10 mouse cellular contexts compared by ENCODE assay signal in genomic region chr12:102426285-102426684, GRCm38 (mm10). TPM values are rescaled to one million over a fixed set of nuclear protein-coding genes. Genes with fewer than 3 reads are reported as not detected.
A peak's percentile ranks its signal among the peaks of the same experiment; 100 is the strongest.
DNase-seq lines count a peak whose midpoint lies in the region; ATAC-seq and TF ChIP-seq lines count a peak whose summit lies in the region.
"Had no signal": no experiment of that assay in that cellular context is flagged by ENCODE, and none has a peak within 500 bp of the region (broad histone marks: within the 10 kb centered on the region; RNA-seq: fewer than 3 reads in every experiment).

No protein-coding gene starts in this region.

- H3K27me3 ChIP-seq in heart, embryonic 11.5 days (ENCODE audit: control insufficient read depth, insufficient read depth, low read length), result no peaks in the 10 kb centered on the region
- H3K27me3 ChIP-seq in MEL (ENCODE audit: control insufficient read depth in 1 of 2, insufficient read depth in 2 of 2, low read length in 2 of 2), result no peaks in the 10 kb centered on the region

- no peak for TF ChIP-seq POLR2A in MEL (IDR thresholded peaks at IDR 0.05; ENCODE audit: control insufficient read depth in 1 of 2, insufficient read depth in 1 of 2, low read depth in 1 of 2, low read length in 2 of 2, poor library complexity in 1 of 2)

- no peak overlapping the region for H3K9ac ChIP-seq in heart, embryonic 11.5 days (ENCODE audit: low read depth, low read length)
- H3K9ac ChIP-seq in MEL (ENCODE audit: control insufficient read depth, low read depth, low read length, poor library complexity, severe bottlenecking), result peak overlapping the region; percentile 27

- ATAC-seq in heart, embryonic 11.5 days (replicated peaks; ENCODE audit: insufficient number of reproducible peaks, low FRiP score, low TSS enrichment), result peak; percentile 92
- 0 out of 2 replicates have a peak, but pooled peaks have one; percentile 22 for ATAC-seq in granulocyte monocyte progenitor cell, adult 5-6 weeks (replicated peaks; ENCODE audit: poor library complexity, severe bottlenecking)
- ATAC-seq in megakaryocyte progenitor cell, adult 5-6 weeks (replicated peaks; ENCODE audit: poor library complexity), result peak; percentile 98

- no peak overlapping the region for H3K4me2 ChIP-seq in heart, embryonic 11.5 days
- H3K4me2 ChIP-seq: midbrain, embryonic 11.5 days had no signal

- H3K79me2 ChIP-seq in MEL (ENCODE audit: control insufficient read depth, insufficient read depth, low read length, poor library complexity), result no peaks in the 10 kb centered on the region

- DNase-seq in heart, postnatal 14 days, result no peak
- DNase-seq in MEL (ENCODE audit: low read depth, low spot score), result peak; percentile 87
- no peak for DNase-seq in testis, postnatal 14 days (ENCODE audit: low spot score)
- no peak for DNase-seq in layer of hippocampus, postnatal 10 days (ENCODE audit: low spot score in 2 of 2)
- DNase-seq in lung, postnatal 10 days, result no peak

- H3K4me1 ChIP-seq in heart, embryonic 11.5 days (ENCODE audit: control insufficient read depth, insufficient read depth, low read length), result peaks cover 28% of the 10 kb centered on the region
- peaks cover 4 to 22% of the 10 kb centered on the region in 2 experiments; a peak in 3 of 4 replicates for H3K4me1 ChIP-seq in MEL (ENCODE audit: control insufficient read depth in 1 of 2, insufficient read depth in 2 of 2, low read length in 2 of 2)

- H3K9me3 ChIP-seq in heart, embryonic 11.5 days (replicated peaks; ENCODE audit: control insufficient read depth, low read length), result no peaks in the 10 kb centered on the region
- H3K9me3 ChIP-seq in MEL (replicated peaks; ENCODE audit: insufficient read depth, low read length), result no peaks in the 10 kb centered on the region

- H3K36me3 ChIP-seq in heart, embryonic 11.5 days (ENCODE audit: control insufficient read depth, insufficient read depth, low read length), result no peaks in the 10 kb centered on the region
- peaks cover 0 to 22% of the 10 kb centered on the region in 2 experiments; a peak in 2 of 4 replicates for H3K36me3 ChIP-seq in MEL (ENCODE audit: control insufficient read depth in 1 of 2, insufficient read depth in 2 of 2, low read length in 2 of 2)

- H3K4me3 ChIP-seq in heart, embryonic 11.5 days (ENCODE audit: low read depth, low read length), result no peak overlapping the region
- H3K4me3 ChIP-seq in MEL (ENCODE audit: control insufficient read depth in 1 of 2, insufficient read depth in 1 of 2, low read depth in 2 of 2, low read length in 2 of 2), result no peak overlapping the region
- H3K4me3 ChIP-seq: left cerebral cortex, adult 2 months had no signal

- no peak for TF ChIP-seq CTCF in MEL (IDR thresholded peaks at IDR 0.05 in 2 of 3, conservative IDR thresholded peaks at IDR 0.05 in 1 of 3; ENCODE audit: control insufficient read depth in 1 of 3, insufficient read depth in 1 of 3, low read depth in 2 of 3, low read length in 3 of 3, poor library complexity in 1 of 3, severe bottlenecking in 1 of 3)

- intact Hi-C loops in heart, postnatal 14 days (cut with DNase I), result no loop called here

- no peak for TF ChIP-seq RAD21 in MEL (IDR thresholded peaks at IDR 0.05; ENCODE audit: low read depth, low read length)

- peak overlapping the region; percentile 42; the same call in 1 of the 2 replicates for H3K27ac ChIP-seq in heart, embryonic 11.5 days (ENCODE audit: low read depth, low read length)
- peak overlapping the region; percentile 75 for H3K27ac ChIP-seq in MEL (ENCODE audit: control insufficient read depth, low read depth, low read length)
- H3K27ac ChIP-seq: left cerebral cortex, adult 2 months had no signal

- peak; percentile 81 to 88 for TF ChIP-seq EP300 in MEL (IDR thresholded peaks at IDR 0.05; ENCODE audit: low read depth in 1 of 2, low read length in 2 of 2)

- 68% methylated on average over 7 of the region's 7 CpGs for WGBS in heart, embryonic 11.5 days (ENCODE audit: insufficient replicate concordance)

TF ChIP-seq in MEL, 35 proteins besides CTCF, POLR2A, EP300 and RAD21 (continues in another document):
- TF ChIP-seq POLR2AphosphoS2 (IDR thresholded peaks at IDR 0.05; ENCODE audit: low read length) (no peak), JUND (IDR thresholded peaks at IDR 0.05; ENCODE audit: low read depth, low read length) (peak; percentile 84), POLR2AphosphoS5 (IDR thresholded peaks at IDR 0.05; ENCODE audit: borderline replicate concordance, low read depth, low read length) (no peak), E2F4 (IDR thresholded peaks at IDR 0.05; ENCODE audit: borderline replicate concordance, low read depth, low read length) (no peak), ELF1 (IDR thresholded peaks at IDR 0.05; ENCODE audit: low read depth, low read length) (no peak), ZKSCAN1 (IDR thresholded peaks at IDR 0.05; ENCODE audit: low read depth, low read length) (no peak), TBP (IDR thresholded peaks at IDR 0.05; ENCODE audit: low read depth, low read length) (no peak), USF2 (IDR thresholded peaks at IDR 0.05; ENCODE audit: borderline replicate concordance in 1 of 2, insufficient read depth in 1 of 2, low read depth in 1 of 2, low read length in 2 of 2) (no peak), CHD2 (IDR thresholded peaks at IDR 0.05; ENCODE audit: low read length) (no peak), UBTF (IDR thresholded peaks at IDR 0.05; ENCODE audit: borderline replicate concordance, insufficient read depth, low read depth, low read length) (no peak), GATA1 (IDR thresholded peaks at IDR 0.05; ENCODE audit: low read depth, low read length) (peak; percentile 81), RCOR1 (IDR thresholded peaks at IDR 0.05; ENCODE audit: low read depth, low read length) (no peak), MYC (IDR thresholded peaks at IDR 0.05; ENCODE audit: low read depth, low read length) (peak; percentile 82), ZMIZ1 (IDR thresholded peaks at IDR 0.05; ENCODE audit: low read depth, low read length) (no peak), ZNF384 (IDR thresholded peaks at IDR 0.05; ENCODE audit: low read depth, low read length) (no peak), NRF1 (IDR thresholded peaks at IDR 0.05; ENCODE audit: insufficient read depth, low read depth, low read length, poor library complexity, severe bottlenecking) (no peak), ETS1 (IDR thresholded peaks at IDR 0.05; ENCODE audit: low read depth, low read length) (peak; percentile 54; the same call in 1 of the 2 replicates), BHLHE40 (IDR thresholded peaks at IDR 0.05; ENCODE audit: borderline replicate concordance, low read depth, low read length) (no peak), SMC3 (IDR thresholded peaks at IDR 0.05; ENCODE audit: low read depth, low read length) (no peak), SIN3A (IDR thresholded peaks at IDR 0.05; ENCODE audit: low read length) (0 out of 2 replicates have a peak, but pooled peaks have one; percentile 17), TCF12 (IDR thresholded peaks at IDR 0.05; ENCODE audit: low read depth, low read length) (peak; percentile 78), ZC3H11A (IDR thresholded peaks at IDR 0.05; ENCODE audit: low read depth, low read length) (no peak), MYB (IDR thresholded peaks at IDR 0.05; ENCODE audit: low read depth, low read length) (no peak), MEF2A (IDR thresholded peaks at IDR 0.05; ENCODE audit: extremely low read depth, insufficient replicate concordance, low read depth, low read length, poor library complexity, severe bottlenecking) (no peak), KAT2A (conservative IDR thresholded peaks at IDR 0.05; ENCODE audit: low read depth, low read length) (no peak), MAX (IDR thresholded peaks at IDR 0.05; ENCODE audit: low read length) (peak; percentile 79), NELFE (IDR thresholded peaks at IDR 0.05; ENCODE audit: low read depth, low read length) (no peak), GABPA (IDR thresholded peaks at IDR 0.05; ENCODE audit: low read depth, low read length) (no peak), MAFK (IDR thresholded peaks at IDR 0.05; ENCODE audit: borderline replicate concordance, low read depth, low read length) (0 out of 2 replicates have a peak, but pooled peaks have one; percentile 38), MXI1 (IDR thresholded peaks at IDR 0.05; ENCODE audit: low read depth, low read length) (peak; percentile 57; the same call in 1 of the 2 replicates), USF1 (IDR thresholded peaks at IDR 0.05; ENCODE audit: low read depth, low read length) (no peak), TAL1 (IDR thresholded peaks at IDR 0.05; ENCODE audit: low read length) (peak; percentile 91), HCFC1 (IDR thresholded peaks at IDR 0.05; ENCODE audit: low read depth, low read length) (no peak), MAZ (IDR thresholded peaks at IDR 0.05; ENCODE audit: low read depth, low read length) (no peak)

RNA-seq across cellular contexts. Expression of gene Lgmn, which starts 13.3 kb away (rescaled TPM):
- 108 and 128 TPM in 2 replicates for polyA plus RNA-seq in heart, embryonic 11.5 days (2014; fragmentation: Nextera tagmentation; extraction: Ambion mirVana)
- 10 to 100 TPM; 78.1 to 82.0 TPM for total RNA-seq in heart, postnatal 14 days (2021)
- 2.2 and 4.1 TPM in 2 replicates for total RNA-seq in MEL (2012; rRNA removed)
- polyA plus RNA-seq in MEL (2012; ENCODE audit: insufficient read depth in 1 of 2, insufficient read length in 2 of 2, low read depth in 1 of 2, low replicate concordance in 2 of 2, missing spikeins in 1 of 2), result 1 to 10 TPM in 1 of 2 experiments, not detected in 1; 8.0 TPM
- 0.47 and 0.58 TPM in 2 replicates for total RNA-seq in granulocyte monocyte progenitor cell, adult 5-6 weeks (2014; fragmentation: Nextera tagmentation)
- total RNA-seq in granulocyte monocyte progenitor cell, adult 5-6 weeks (2017), result 1.2 and 1.7 TPM in 2 replicates
- total RNA-seq in megakaryocyte progenitor cell, adult 5-6 weeks (2015), result 2.1 and 2.9 TPM in 2 replicates
- total RNA-seq in megakaryocyte progenitor cell, adult 5-6 weeks (2017), result 0.71 and 2.2 TPM in 2 replicates
- 100 to 1,000 TPM; 108 to 121 TPM for total RNA-seq in layer of hippocampus, postnatal 10 days (2021)

RNA-seq across cellular contexts. Expression of gene Golga5, which starts 42.6 kb away (rescaled TPM):
- 24.9 and 32.8 TPM in 2 replicates for polyA plus RNA-seq in heart, embryonic 11.5 days (2014; fragmentation: Nextera tagmentation; extraction: Ambion mirVana)
- total RNA-seq in heart, postnatal 14 days (2021), result 10 to 100 TPM; 23.5 to 25.8 TPM
- 22.3 and 25.9 TPM in 2 replicates for total RNA-seq in MEL (2012; rRNA removed)
- polyA plus RNA-seq in MEL (2012; ENCODE audit: insufficient read depth in 1 of 2, insufficient read length in 2 of 2, low read depth in 1 of 2, low replicate concordance in 2 of 2, missing spikeins in 1 of 2), result 10 to 100 TPM in 1 of 2 experiments, not detected in 1; 29.3 TPM
- 25.2 and 28.7 TPM in 2 replicates for total RNA-seq in granulocyte monocyte progenitor cell, adult 5-6 weeks (2014; fragmentation: Nextera tagmentation)
- 53.3 and 71.2 TPM in 2 replicates for total RNA-seq in granulocyte monocyte progenitor cell, adult 5-6 weeks (2017)
- 22.1 and 28.8 TPM in 2 replicates for total RNA-seq in megakaryocyte progenitor cell, adult 5-6 weeks (2015)
- total RNA-seq in megakaryocyte progenitor cell, adult 5-6 weeks (2017), result 69.0 and 74.0 TPM in 2 replicates
- 10 to 100 TPM; 22.5 to 25.1 TPM for total RNA-seq in layer of hippocampus, postnatal 10 days (2021)

Comparison
In these comparisons a context has a peak if more than half of its experiments do, and no peak if none do; other contexts are left out.
1. ATAC-seq: peak in every context shown above with its lines; median percentile 98 in megakaryocyte progenitor cell, adult 5-6 weeks; 92 in heart, embryonic 11.5 days; 22 in granulocyte monocyte progenitor cell, adult 5-6 weeks.
2. RNA of gene Lgmn, which starts 13.3 kb away (total RNA-seq): 108 to 121 TPM in layer of hippocampus, postnatal 10 days and 78.1 to 82.0 TPM in heart, postnatal 14 days; 0.71 to 2.9 TPM in megakaryocyte progenitor cell, adult 5-6 weeks, 2.2 to 4.1 TPM in MEL and 0.47 to 1.7 TPM in granulocyte monocyte progenitor cell, adult 5-6 weeks; every median in the first group is over 10 times any median in the second.